Mouse (Mus musculus) gonadal fat pad, adult 2 months (tissue): ENCODE results near the gene Tnp1. TPM values are rescaled to one million over a fixed set of nuclear protein-coding genes. Genes with fewer than 3 reads are reported as not detected.

Experiments used
- DNase-seq: peaks from one replicate; pipeline ENCODE4 v3.0.0-alpha.2; 2012; ENCODE audit warnings: low read depth
- polyA plus RNA-seq: library from polyadenylated mRNA; depleted of rRNA; stranded (reverse); fragments of >200 nt; gene quantifications from 2 replicates; pipeline ENCODE4 v1.2.3, GENCODE M21; 2012; rRNA removed

Tnp1 gene
- polyA plus RNA-seq, 1 experiment = 9.7 TPM

DNA sequence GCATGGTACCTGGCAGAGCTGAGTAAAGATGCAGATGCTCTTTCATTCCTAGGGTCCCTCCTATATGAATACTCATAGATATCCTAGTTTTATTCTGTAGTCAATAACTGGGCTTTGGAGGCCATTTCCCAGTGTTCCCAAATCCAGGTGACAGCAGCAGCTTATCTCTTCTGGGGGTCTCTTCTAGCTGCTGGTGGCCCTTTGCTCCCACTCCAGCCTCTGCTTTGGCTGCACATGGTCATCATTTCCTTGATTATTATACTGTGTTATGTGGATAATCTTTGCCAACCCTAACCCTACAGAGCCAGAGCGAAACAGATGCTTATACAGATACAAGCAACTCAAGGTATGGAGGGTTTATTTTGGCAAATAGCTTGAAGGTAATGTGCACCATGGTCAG, 8.9 kb downstream of the Tnp1 start:
- DNase-seq = no peak

DNA sequence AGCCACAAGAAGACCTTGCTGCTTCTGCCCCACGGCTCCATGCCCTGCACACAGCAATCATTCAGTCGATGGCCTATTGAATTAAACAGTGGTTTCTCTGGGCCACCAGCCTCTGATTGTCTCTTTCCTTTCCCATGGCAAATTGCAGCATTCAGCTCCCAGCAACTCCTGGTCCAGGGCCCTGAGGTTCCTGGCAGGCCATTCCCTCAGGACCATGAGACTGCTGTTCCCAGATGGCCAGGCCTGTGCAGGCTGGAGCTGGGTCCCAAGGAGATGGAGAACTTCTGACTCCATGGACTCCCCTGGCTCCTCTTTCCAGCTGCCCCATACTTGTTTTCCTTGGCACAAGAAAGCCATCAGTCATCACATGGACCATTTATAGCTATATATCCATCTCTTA, 10.8 kb downstream of the Tnp1 start:
- no peak for DNase-seq

GRCm38 (mm10) chr1:73002637-73003036, 13.1 kb downstream of the Tnp1 start:
- DNase-seq = no peak

DNA sequence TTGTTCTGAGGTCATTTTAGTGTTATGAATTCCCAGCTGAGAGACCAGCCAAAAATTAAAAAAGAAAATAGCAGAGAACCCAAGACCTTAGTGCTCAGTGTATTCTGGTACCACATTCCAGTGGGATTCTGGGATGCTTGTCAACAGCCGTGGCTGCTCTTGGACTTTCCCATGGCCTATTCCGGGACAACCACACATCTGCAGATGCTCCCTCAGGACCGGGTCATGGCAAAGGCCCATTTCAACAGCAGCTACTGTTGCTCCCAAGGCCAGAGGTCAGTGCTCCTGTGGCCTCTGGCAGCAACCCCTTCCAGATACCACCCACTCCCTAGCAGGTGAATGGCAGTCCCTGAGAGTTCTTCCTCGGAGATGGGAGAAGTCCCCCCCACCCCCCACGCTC, 13.7 kb downstream of the Tnp1 start:
- no peak for DNase-seq

GRCm38 (mm10) chr1:72994751-72995528, 20.8 kb downstream of the Tnp1 start:
- DNase-seq = no peak

DNA sequence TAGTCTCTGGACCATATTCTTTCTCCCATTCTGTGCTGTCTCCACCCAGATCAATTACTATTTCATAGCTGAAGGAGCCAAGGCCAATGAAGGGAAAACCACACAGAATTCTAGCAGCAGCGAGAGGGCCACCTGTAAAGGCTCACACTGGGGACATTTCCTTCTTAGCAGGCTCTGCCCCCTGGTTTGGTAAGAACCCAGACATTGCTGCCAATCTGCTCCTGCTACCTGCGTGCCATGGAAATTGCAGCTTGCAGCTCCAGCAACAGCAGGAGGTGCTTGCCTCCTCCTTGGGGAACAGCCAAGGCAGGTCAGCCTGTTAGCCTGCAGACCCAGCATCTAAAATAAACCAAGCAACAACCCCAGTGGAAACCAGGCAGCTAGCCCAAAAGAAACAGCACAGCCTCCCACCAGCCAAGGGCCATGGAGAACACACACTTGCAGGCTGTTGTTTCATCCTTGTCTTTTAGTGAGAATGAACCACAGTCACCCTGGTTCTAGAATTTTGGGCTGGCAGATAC, 22.7 kb downstream of the Tnp1 start:
- no peak for DNase-seq

GRCm38 (mm10) chr1:72992209-72992608, 23.5 kb downstream of the Tnp1 start:
- no peak for DNase-seq

DNA sequence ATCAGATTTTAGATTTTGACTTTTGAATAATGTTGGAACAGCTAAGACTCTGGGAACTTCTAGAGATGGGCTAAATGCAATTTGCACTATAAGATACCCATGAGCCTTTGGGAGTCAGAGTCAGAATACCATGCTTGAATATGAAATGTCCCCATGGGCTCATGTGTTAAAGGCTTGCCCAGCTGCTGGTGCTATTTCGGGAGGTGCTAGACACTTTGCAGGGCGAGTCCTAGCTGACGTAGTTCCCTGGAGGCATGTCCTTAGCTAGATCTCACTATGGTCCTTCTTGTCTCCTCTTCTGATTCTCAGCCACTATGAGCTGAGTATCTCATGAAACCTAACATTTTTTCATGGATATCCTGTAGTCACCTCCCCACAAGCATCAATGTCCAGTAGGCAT, 26.8 kb downstream of the Tnp1 start:
- DNase-seq = no peak

DNA sequence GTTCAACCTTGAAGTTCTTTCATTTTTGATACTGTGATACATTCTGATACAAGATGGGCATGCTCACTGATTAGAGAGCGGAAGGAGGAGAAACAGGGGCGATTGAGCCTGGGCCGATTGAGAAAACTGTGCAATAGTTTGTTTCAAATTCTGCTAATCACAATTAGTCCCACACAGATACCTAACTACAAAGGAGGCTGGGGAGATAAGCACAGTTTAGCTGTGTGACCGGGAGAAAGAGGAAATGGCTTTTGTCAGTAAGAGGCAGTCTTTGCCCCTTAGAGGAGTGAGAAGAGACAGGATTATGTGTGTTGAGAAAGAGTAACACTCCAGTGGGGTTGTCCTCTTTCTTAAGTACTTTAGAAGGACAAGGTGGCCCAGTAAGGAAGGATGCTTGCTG, 29.0 kb downstream of the Tnp1 start:
- DNase-seq = no peak

DNA sequence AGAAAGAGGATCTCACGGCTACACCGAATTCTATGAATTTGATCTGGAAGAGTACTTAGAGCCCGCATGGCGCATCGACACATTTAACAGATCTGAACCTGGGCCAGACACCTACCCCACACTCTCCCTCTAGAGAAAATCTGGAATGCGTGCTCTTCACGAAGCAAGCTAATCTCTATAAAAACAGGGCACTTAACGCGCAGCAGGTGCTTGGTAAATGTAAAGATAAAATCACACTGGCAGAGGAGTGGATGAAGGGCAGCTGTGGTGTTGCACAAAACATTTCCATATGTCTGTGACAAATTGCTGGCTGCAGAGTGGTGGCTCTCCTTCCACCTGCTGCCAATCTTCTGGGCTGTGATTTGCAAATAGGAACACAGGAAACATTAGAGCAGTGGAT, 36.8 kb downstream of the Tnp1 start:
- DNase-seq = no peak

GRCm38 (mm10) chr1:72974226-72974625, 41.5 kb downstream of the Tnp1 start:
- DNase-seq = no peak

GRCm38 (mm10) chr1:72970461-72970860, 45.2 kb downstream of the Tnp1 start:
- DNase-seq = no peak

GRCm38 (mm10) chr1:72969113-72969812, 46.4 kb downstream of the Tnp1 start:
- DNase-seq = no peak

GRCm38 (mm10) chr1:72966423-72966822, 49.3 kb downstream of the Tnp1 start:
- no peak for DNase-seq

Other genes with a start within 250 kb of the Tnp1 start
- 31.3 and 35.3 TPM in 2 replicates for gene Igfbp2, start 191.4 kb downstream of the Tnp1 start, polyA plus RNA-seq
- 65.4 and 68.9 TPM in 2 replicates for gene Igfbp5, start 141.0 kb downstream of the Tnp1 start, polyA plus RNA-seq